Mouse (Mus musculus): ENCODE measurements around the gene Slc6a9. TPM values are rescaled to one million over a fixed set of nuclear protein-coding genes. Genes with fewer than 3 reads are reported as not detected.

Gene Slc6a9
- total and polyA plus RNA-seq, 2 experiments from 2014 or later = 33.7 to 35.0 TPM

GRCm38 (mm10) chr4:117814333-117814732, 20.0 kb upstream of the Slc6a9 start:
- Histone ChIP-seq H3K27ac (ENCODE audit: low read depth, low read length) (no peak overlapping the region), H3K9ac (no peak overlapping the region), H3K27me3 (ENCODE audit: insufficient read depth, low read length) (no peaks in the 10 kb centered on the region), H3K4me2 (ENCODE audit: low read depth) (no peak overlapping the region), H3K36me3 (ENCODE audit: insufficient read depth) (no peaks in the 10 kb centered on the region), H3K9me3 (ENCODE audit: low read length) (no peaks in the 10 kb centered on the region), H3K4me3 (ENCODE audit: low read depth, low read length) (no peak overlapping the region), H3K4me1 (ENCODE audit: insufficient read depth) (no peaks in the 10 kb centered on the region)
- WGBS = 58% methylated on average over 4 of the region's 4 CpGs
- no peak for TF ChIP-seq CTCF (IDR thresholded peaks at IDR 0.05; ENCODE audit: low read depth)
- DNase-seq (no peak), ATAC-seq (no peak)

- Histone ChIP-seq H3K9ac (no peak overlapping the region), H3K27me3 (ENCODE audit: insufficient read depth, low read length) (no peaks in the 10 kb centered on the region), H3K9me3 (ENCODE audit: low read length) (no peaks in the 10 kb centered on the region), H3K36me3 (ENCODE audit: insufficient read depth) (no peaks in the 10 kb centered on the region), H3K4me1 (ENCODE audit: insufficient read depth) (no peaks in the 10 kb centered on the region), H3K27ac (ENCODE audit: low read depth, low read length) (no peak overlapping the region), H3K4me2 (ENCODE audit: low read depth) (no peak overlapping the region), H3K4me3 (ENCODE audit: low read depth, low read length) (no peak overlapping the region)
- 77% methylated on average over 5 of the region's 5 CpGs for WGBS
- no peak for ATAC-seq
- no peak for DNase-seq
- no peak for TF ChIP-seq CTCF (IDR thresholded peaks at IDR 0.05; ENCODE audit: low read depth)
Observed at GRCm38 (mm10) chr4:117816776-117817175, 17.5 kb upstream of the Slc6a9 start.

- no peak for ATAC-seq
- no peak for TF ChIP-seq CTCF (IDR thresholded peaks at IDR 0.05; ENCODE audit: low read depth)
- Histone ChIP-seq H3K36me3 (ENCODE audit: insufficient read depth) (no peaks in the 10 kb centered on the region), H3K27ac (ENCODE audit: low read depth, low read length) (no peak overlapping the region), H3K4me3 (ENCODE audit: low read depth, low read length) (no peak overlapping the region), H3K4me2 (ENCODE audit: low read depth) (no peak overlapping the region), H3K27me3 (ENCODE audit: insufficient read depth, low read length) (no peaks in the 10 kb centered on the region), H3K9ac (no peak overlapping the region), H3K9me3 (ENCODE audit: low read length) (no peaks in the 10 kb centered on the region), H3K4me1 (ENCODE audit: insufficient read depth) (no peaks in the 10 kb centered on the region)
- DNase-seq = no peak
- 93% methylated on average over 10 of the region's 10 CpGs for WGBS
Observed at GRCm38 (mm10) chr4:117818032-117818431, 16.3 kb upstream of the Slc6a9 start.

GRCm38 (mm10) chr4:117828572-117829145, 5.6 kb upstream of the Slc6a9 start:
- no peak for ATAC-seq
- 82% methylated on average over 8 of the region's 8 CpGs for WGBS
- TF ChIP-seq CTCF (IDR thresholded peaks at IDR 0.05; ENCODE audit: low read depth) = no peak

GRCm38 (mm10) chr4:117829260-117830123, 4.8 kb upstream of the Slc6a9 start:
- 7% methylated on average over 12 of the region's 12 CpGs for WGBS
- H3K9me3 ChIP-seq (ENCODE audit: low read length) = no peaks in the 10 kb centered on the region
- no peaks in the 10 kb centered on the region for H3K27me3 ChIP-seq (ENCODE audit: insufficient read depth, low read length)
- ATAC-seq = peak; percentile 65
- H3K27ac ChIP-seq (ENCODE audit: low read depth, low read length) = no peak overlapping the region
- H3K4me1 ChIP-seq (ENCODE audit: insufficient read depth) = no peaks in the 10 kb centered on the region
- no peak overlapping the region for H3K4me2 ChIP-seq (ENCODE audit: low read depth)
- DNase-seq = peak; percentile 73
- TF ChIP-seq CTCF (IDR thresholded peaks at IDR 0.05; ENCODE audit: low read depth) = peak; percentile 85
- H3K9ac ChIP-seq = no peak overlapping the region
- no peak overlapping the region for H3K4me3 ChIP-seq (ENCODE audit: low read depth, low read length)
- H3K36me3 ChIP-seq (ENCODE audit: insufficient read depth) = no peaks in the 10 kb centered on the region

More at GRCm38 (mm10) chr4:117828572-117829145, 5.6 kb upstream of the Slc6a9 start:
- H3K4me3 ChIP-seq (ENCODE audit: low read depth, low read length) = no peak overlapping the region
- H3K27ac ChIP-seq (ENCODE audit: low read depth, low read length) = no peak overlapping the region
- H3K4me2 ChIP-seq (ENCODE audit: low read depth) = no peak overlapping the region
- H3K9ac ChIP-seq = no peak overlapping the region
- DNase-seq = no peak
- H3K4me1 ChIP-seq (ENCODE audit: insufficient read depth) = no peaks in the 10 kb centered on the region
- H3K9me3 ChIP-seq (ENCODE audit: low read length) = no peaks in the 10 kb centered on the region
- H3K27me3 ChIP-seq (ENCODE audit: insufficient read depth, low read length) = no peaks in the 10 kb centered on the region
- no peaks in the 10 kb centered on the region for H3K36me3 ChIP-seq (ENCODE audit: insufficient read depth)

- no peak overlapping the region for H3K27ac ChIP-seq (ENCODE audit: low read depth, low read length)
- no peak overlapping the region for H3K4me3 ChIP-seq (ENCODE audit: low read depth, low read length)
- no peaks in the 10 kb centered on the region for H3K27me3 ChIP-seq (ENCODE audit: insufficient read depth, low read length)
- no peak overlapping the region for H3K4me2 ChIP-seq (ENCODE audit: low read depth)
- WGBS = 8% methylated on average over 5 of the region's 5 CpGs
- no peaks in the 10 kb centered on the region for H3K4me1 ChIP-seq (ENCODE audit: insufficient read depth)
- TF ChIP-seq CTCF (IDR thresholded peaks at IDR 0.05; ENCODE audit: low read depth) = no peak
- H3K36me3 ChIP-seq (ENCODE audit: insufficient read depth) = no peaks in the 10 kb centered on the region
- H3K9ac ChIP-seq = no peak overlapping the region
- DNase-seq (no peak), ATAC-seq (no peak)
- H3K9me3 ChIP-seq (ENCODE audit: low read length) = no peaks in the 10 kb centered on the region
Observed at GRCm38 (mm10) chr4:117830124-117830551, 4.2 kb upstream of the Slc6a9 start.

GRCm38 (mm10) chr4:117830801-117831200, 3.5 kb upstream of the Slc6a9 start:
- TF ChIP-seq CTCF (IDR thresholded peaks at IDR 0.05; ENCODE audit: low read depth) = no peak
- Histone ChIP-seq H3K27me3 (ENCODE audit: insufficient read depth, low read length) (no peaks in the 10 kb centered on the region), H3K4me1 (ENCODE audit: insufficient read depth) (no peaks in the 10 kb centered on the region), H3K9ac (no peak overlapping the region), H3K27ac (ENCODE audit: low read depth, low read length) (no peak overlapping the region), H3K4me3 (ENCODE audit: low read depth, low read length) (no peak overlapping the region), H3K36me3 (ENCODE audit: insufficient read depth) (no peaks in the 10 kb centered on the region), H3K9me3 (ENCODE audit: low read length) (no peaks in the 10 kb centered on the region), H3K4me2 (ENCODE audit: low read depth) (no peak overlapping the region)
- ATAC-seq (no peak), DNase-seq (no peak)
- 94% methylated on average over 9 of the region's 9 CpGs for WGBS
